Mouse (Mus musculus) CH12.LX (cell line): ENCODE measurements at regions not wholly inside any gene's neighbourhood (a gene's known extent, or its start where the extent isn't known, plus 50 kb on each side); places are given as distances from the start of the nearest gene placed in this dataset.

Experiments
- CTCF ChIP-seq, 2 experiments: IDR thresholded peaks in 1 of 2; conservative IDR thresholded peaks in 1 of 2; 2 replicates each; pipeline ENCODE4 v1.5.1; 2011 to 2012; ENCODE audit warnings: low read depth in 2 of 2, low read length in 2 of 2, improper control_type of control experiment in 1 of 2, inconsistent platforms in 1 of 2, mild to moderate bottlenecking in 1 of 2, moderate library complexity in 1 of 2
- E2F4 ChIP-seq: IDR thresholded peaks from 2 replicates; pipeline ENCODE4 v1.6.1; 2011; ENCODE audit warnings: low read depth, low read length, improper control_type of control experiment; ENCODE audit not compliant: insufficient replicate concordance
- ELF1 ChIP-seq: IDR thresholded peaks from 2 replicates; pipeline ENCODE4 v1.6.1; 2014; ENCODE audit warnings: low read depth, mild to moderate bottlenecking, inconsistent platforms, low read length, improper control_type of control experiment
- EP300 ChIP-seq: IDR thresholded peaks from 2 replicates; pipeline ENCODE4 v1.6.1; 2011; ENCODE audit warnings: low read length, improper control_type of control experiment
- KAT2A ChIP-seq: IDR thresholded peaks from 2 replicates; pipeline ENCODE4 v1.6.1; 2012; ENCODE audit warnings: low read length, improper control_type of control experiment, inconsistent platforms; ENCODE audit not compliant: insufficient replicate concordance
- POLR2A ChIP-seq: IDR thresholded peaks from 2 replicates; pipeline ENCODE4 v1.6.1; 2011; ENCODE audit warnings: low read depth, mild to moderate bottlenecking, improper control_type of control experiment, low read length

- TF ChIP-seq POLR2A (no peak), ELF1 (no peak), EP300 (no peak), KAT2A (no peak), E2F4 (no peak), CTCF (conservative IDR thresholded peaks at IDR 0.05 in 1 of 2, IDR thresholded peaks at IDR 0.05 in 1 of 2; ENCODE audit: low read depth in 2 of 2, low read length in 2 of 2) (no peak)
These were observed 268.0 kb downstream of the Gadd45g start for GRCm38 (mm10) chr13:52114431-52114830.
